Mouse (Mus musculus) brain, embryonic 14.5 days (tissue): ENCODE measurements around the gene Cit.

ENCODE experiments used
- CTCF ChIP-seq: fragments of 200-500 bp; IDR thresholded peaks from 2 replicates; pipeline ENCODE4 v1.5.1; 2012; ENCODE audit warnings: inconsistent platforms, mild to moderate bottlenecking, moderate library complexity, borderline replicate concordance; ENCODE audit not compliant: insufficient read depth, insufficient read length; ENCODE audit errors: extremely low read depth
- POLR2A ChIP-seq: fragments of 200-500 bp; IDR thresholded peaks from 2 replicates; pipeline ENCODE4 v1.6.1; 2012; ENCODE audit warnings: mild to moderate bottlenecking, inconsistent platforms, borderline replicate concordance; ENCODE audit not compliant: poor library complexity, insufficient read depth, insufficient read length, severe bottlenecking; ENCODE audit errors: extremely low read depth

DNA sequence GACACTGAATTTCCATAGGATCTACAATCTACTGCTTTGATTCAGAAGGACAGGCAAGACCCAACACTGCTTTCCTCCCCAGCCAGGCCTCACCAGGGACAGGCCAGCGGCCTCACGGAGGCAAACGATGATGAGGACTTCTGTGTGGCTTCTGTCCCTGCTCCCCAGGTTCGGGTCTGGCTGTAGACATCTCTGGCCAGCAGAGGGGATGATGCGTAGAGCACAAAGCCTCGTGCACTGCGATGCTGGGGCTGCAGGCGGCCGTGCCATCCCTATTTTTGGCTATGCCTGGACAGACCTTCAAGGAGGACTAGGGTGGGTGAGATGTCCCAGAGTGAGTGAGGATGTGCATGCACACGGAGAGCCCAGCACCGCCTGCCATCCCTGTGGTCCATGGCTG lies 169.2 kb downstream of the Cit start:
- TF ChIP-seq POLR2A (no peak), CTCF (no peak)
